Mouse (Mus musculus): Measurements from ENCODE around the gene Zfp109. TPM values are rescaled to one million over a fixed set of nuclear protein-coding genes. Genes with fewer than 3 reads are reported as not detected.

Zfp109 gene
- polyA plus RNA-seq, 1 experiment from 2014 or later = 4.7 TPM

Other genes with a start within 250 kb of the Zfp109 start
- gene V1rd19, start 235.9 kb downstream of the Zfp109 start, polyA plus RNA-seq (2015; fragmentation: Nextera tagmentation; extraction: Ambion mirVana) = not detected in 2 replicates
- gene Vmn1r183, start 184.3 kb downstream of the Zfp109 start, polyA plus RNA-seq (2015; fragmentation: Nextera tagmentation; extraction: Ambion mirVana) = not detected in 2 replicates
- gene Zfp180, start 155.6 kb downstream of the Zfp109 start, polyA plus RNA-seq (2015; fragmentation: Nextera tagmentation; extraction: Ambion mirVana) = 18.9 and 21.0 TPM in 2 replicates
- gene Zfp112, start 125.2 kb downstream of the Zfp109 start, polyA plus RNA-seq (2015; fragmentation: Nextera tagmentation; extraction: Ambion mirVana) = 5.3 and 6.0 TPM in 2 replicates
- 18.4 and 18.5 TPM in 2 replicates for gene Zfp235, start 103.4 kb downstream of the Zfp109 start, polyA plus RNA-seq (2015; fragmentation: Nextera tagmentation; extraction: Ambion mirVana)
- 6.1 and 6.9 TPM in 2 replicates for gene Zfp114, start 62.5 kb downstream of the Zfp109 start, polyA plus RNA-seq (2015; fragmentation: Nextera tagmentation; extraction: Ambion mirVana)
- 11.8 and 12.8 TPM in 2 replicates for gene Zfp111, start 26.1 kb downstream of the Zfp109 start, polyA plus RNA-seq (2015; fragmentation: Nextera tagmentation; extraction: Ambion mirVana)
- gene Zfp108, start 17.2 kb upstream of the Zfp109 start, polyA plus RNA-seq (2015; fragmentation: Nextera tagmentation; extraction: Ambion mirVana) = 3.5 and 4.2 TPM in 2 replicates
- gene Zfp93, start 32.9 kb upstream of the Zfp109 start, polyA plus RNA-seq (2015; fragmentation: Nextera tagmentation; extraction: Ambion mirVana) = 9.3 and 10.8 TPM in 2 replicates
- 32.7 and 34.1 TPM in 2 replicates for gene Zfp61, start 63.7 kb upstream of the Zfp109 start, polyA plus RNA-seq (2015; fragmentation: Nextera tagmentation; extraction: Ambion mirVana)
- gene Zfp94, start 79.1 kb upstream of the Zfp109 start, polyA plus RNA-seq (2015; fragmentation: Nextera tagmentation; extraction: Ambion mirVana) = 10.2 and 11.3 TPM in 2 replicates
- gene Tescl, start 96.4 kb upstream of the Zfp109 start, polyA plus RNA-seq (2015; fragmentation: Nextera tagmentation; extraction: Ambion mirVana) = not detected in 2 replicates
- 0.06 and 0.33 TPM in 2 replicates for gene Lypd5, start 111.6 kb upstream of the Zfp109 start, polyA plus RNA-seq (2015; fragmentation: Nextera tagmentation; extraction: Ambion mirVana)
- 3.2 and 5.7 TPM in 2 replicates for gene Kcnn4, start 132.7 kb upstream of the Zfp109 start, polyA plus RNA-seq (2015; fragmentation: Nextera tagmentation; extraction: Ambion mirVana)
- gene Smg9, start 162.1 kb upstream of the Zfp109 start, polyA plus RNA-seq (2015; fragmentation: Nextera tagmentation; extraction: Ambion mirVana) = 22.7 and 24.6 TPM in 2 replicates
- not detected in 2 replicates for gene Irgc1, start 214.7 kb upstream of the Zfp109 start, polyA plus RNA-seq (2015; fragmentation: Nextera tagmentation; extraction: Ambion mirVana)
- 17.6 and 19.7 TPM in 2 replicates for gene Plaur, start 224.9 kb upstream of the Zfp109 start, polyA plus RNA-seq (2015; fragmentation: Nextera tagmentation; extraction: Ambion mirVana)
- 1.4 and 1.8 TPM in 2 replicates for gene Cadm4, start 244.5 kb upstream of the Zfp109 start, polyA plus RNA-seq (2015; fragmentation: Nextera tagmentation; extraction: Ambion mirVana)